Mouse (Mus musculus) heart, postnatal 0 days (tissue): ENCODE data around the gene Zbtb42.

Source experiments
- CTCF ChIP-seq: IDR thresholded peaks from 2 replicates; pipeline ENCODE4 v1.5.1; 2016; ENCODE audit warnings: antibody characterized with exemption, control low read depth, low read depth
- EP300 ChIP-seq: IDR thresholded peaks from 2 replicates; pipeline ENCODE4 v1.6.1; 2016; ENCODE audit warnings: antibody characterized with exemption, low read depth

- TF ChIP-seq CTCF = no peak
- no peak for TF ChIP-seq EP300
Measured at GRCm38 (mm10) chr12:112667619-112668297, 10.9 kb upstream of the Zbtb42 start.
